In genomic region chr2:4449860-4450480, GRCm38 (mm10) we compare ENCODE assay signal across 12 mouse cellular contexts.
A peak's percentile ranks its signal among the peaks of the same experiment; 100 is the strongest.
DNase-seq lines count a peak whose midpoint lies in the region; ATAC-seq and TF ChIP-seq lines count a peak whose summit lies in the region.
"Had no signal": no experiment of that assay in that cellular context is flagged by ENCODE, and none has a peak within 500 bp of the region (broad histone marks: within the 10 kb centered on the region; RNA-seq: fewer than 3 reads in every experiment).

No protein-coding gene starts in this region.

- DNase-seq in heart, embryonic 10.5 days (ENCODE audit: low spot score), result no peak
- peak; percentile 24 to 52 for DNase-seq in left cerebral cortex, postnatal 25 days (ENCODE audit: low spot score in 2 of 2)
- DNase-seq in left cerebral cortex, adult 2 months (ENCODE audit: extremely low spot score in 1 of 2, low spot score in 2 of 2), result no peak
- peak; percentile 42 for DNase-seq in brain, adult 2 months (ENCODE audit: low read depth, low spot score)
- DNase-seq in kidney, postnatal 4 days, result peak; percentile 27 to 45
- DNase-seq in retina, embryonic 14.5 days (ENCODE audit: low spot score), result no peak
- DNase-seq: cerebellum, adult 9-11 months had no signal

- ATAC-seq in heart, embryonic 12.5 days (ENCODE audit: insufficient number of reproducible peaks, low FRiP score), result no peak
- no peak for ATAC-seq in forebrain, embryonic 13.5 days
- ATAC-seq: CD4-positive, CD25-positive, alpha-beta regulatory T cell, adult 4 months had no signal

- H3K27ac ChIP-seq in heart, embryonic 10.5 days, result peak overlapping the region; percentile 47; the same call in 1 of the 2 replicates
- H3K27ac ChIP-seq in heart, embryonic 12.5 days (ENCODE audit: poor library complexity, severe bottlenecking), result no peak overlapping the region
- H3K27ac ChIP-seq in left cerebral cortex, adult 2 months, result no peak overlapping the region
- H3K27ac ChIP-seq in forebrain, embryonic 13.5 days, result no peak overlapping the region
- H3K27ac ChIP-seq: liver, embryonic 15.5 days had no signal

- no peak overlapping the region for H3K4me3 ChIP-seq in heart, embryonic 10.5 days
- no peak overlapping the region for H3K4me3 ChIP-seq in heart, embryonic 12.5 days
- no peak overlapping the region for H3K4me3 ChIP-seq in left cerebral cortex, adult 2 months
- H3K4me3 ChIP-seq in forebrain, embryonic 13.5 days, result no peak overlapping the region
- H3K4me3 ChIP-seq: liver, embryonic 15.5 days had no signal

- no peak overlapping the region for H3K4me2 ChIP-seq in heart, embryonic 12.5 days
- H3K4me2 ChIP-seq in forebrain, embryonic 13.5 days, result no peak overlapping the region
- H3K4me2 ChIP-seq: liver, embryonic 15.5 days; midbrain, embryonic 11.5 days had no signal

- H3K27me3 ChIP-seq in heart, embryonic 10.5 days (ENCODE audit: insufficient read depth, poor library complexity, severe bottlenecking), result no peaks in the 10 kb centered on the region
- H3K27me3 ChIP-seq in heart, embryonic 12.5 days (replicated peaks), result no peaks in the 10 kb centered on the region
- H3K27me3 ChIP-seq in forebrain, embryonic 13.5 days, result no peaks in the 10 kb centered on the region
- H3K27me3 ChIP-seq: liver, embryonic 15.5 days had no signal

- 76% methylated on average over 12 of the region's 12 CpGs for WGBS in heart, embryonic 10.5 days
- WGBS in heart, embryonic 12.5 days, result 66% methylated on average over 12 of the region's 12 CpGs
- WGBS in forebrain, embryonic 13.5 days, result 76% methylated on average over 12 of the region's 12 CpGs

- no peaks in the 10 kb centered on the region for H3K9me3 ChIP-seq in heart, embryonic 10.5 days
- no peaks in the 10 kb centered on the region for H3K9me3 ChIP-seq in heart, embryonic 12.5 days (replicated peaks)
- no peaks in the 10 kb centered on the region for H3K9me3 ChIP-seq in forebrain, embryonic 13.5 days (replicated peaks)
- H3K9me3 ChIP-seq: liver, embryonic 15.5 days had no signal

- no peaks in the 10 kb centered on the region for H3K36me3 ChIP-seq in heart, embryonic 10.5 days
- no peaks in the 10 kb centered on the region for H3K36me3 ChIP-seq in heart, embryonic 12.5 days
- no peaks in the 10 kb centered on the region for H3K36me3 ChIP-seq in forebrain, embryonic 13.5 days (ENCODE audit: poor library complexity, severe bottlenecking)
- H3K36me3 ChIP-seq: liver, embryonic 15.5 days had no signal

- no peak for TF ChIP-seq CTCF in left cerebral cortex, adult 2 months (IDR thresholded peaks at IDR 0.05)

- H3K9ac ChIP-seq in heart, embryonic 12.5 days, result no peak overlapping the region
- H3K9ac ChIP-seq in forebrain, embryonic 13.5 days, result no peak overlapping the region
- H3K9ac ChIP-seq: liver, embryonic 15.5 days had no signal

- intact Hi-C loops in left cerebral cortex, postnatal 25 days (cut with DNase I), result no loop called here
- intact Hi-C loops in left cerebral cortex, adult 2 months (cut with DNase I), result no loop called here

- H3K4me1 ChIP-seq in heart, embryonic 10.5 days, result peaks cover 77% of the 10 kb centered on the region
- H3K4me1 ChIP-seq in heart, embryonic 12.5 days (replicated peaks), result peaks cover 72% of the 10 kb centered on the region
- peaks cover 32% of the 10 kb centered on the region for H3K4me1 ChIP-seq in forebrain, embryonic 13.5 days
- H3K4me1 ChIP-seq: liver, embryonic 15.5 days had no signal

Comparison
In these comparisons a context has a peak if more than half of its experiments do, and no peak if none do; other contexts are left out.
1. DNase-seq: peak in left cerebral cortex, postnatal 25 days (2 of 2), brain, adult 2 months (single experiment) and kidney, postnatal 4 days (2 of 2); none in heart, embryonic 10.5 days (single experiment), left cerebral cortex, adult 2 months (0 of 2) and retina, embryonic 14.5 days (single experiment).